Mouse (Mus musculus): ENCODE data around the gene Ppfia3.

DNA sequence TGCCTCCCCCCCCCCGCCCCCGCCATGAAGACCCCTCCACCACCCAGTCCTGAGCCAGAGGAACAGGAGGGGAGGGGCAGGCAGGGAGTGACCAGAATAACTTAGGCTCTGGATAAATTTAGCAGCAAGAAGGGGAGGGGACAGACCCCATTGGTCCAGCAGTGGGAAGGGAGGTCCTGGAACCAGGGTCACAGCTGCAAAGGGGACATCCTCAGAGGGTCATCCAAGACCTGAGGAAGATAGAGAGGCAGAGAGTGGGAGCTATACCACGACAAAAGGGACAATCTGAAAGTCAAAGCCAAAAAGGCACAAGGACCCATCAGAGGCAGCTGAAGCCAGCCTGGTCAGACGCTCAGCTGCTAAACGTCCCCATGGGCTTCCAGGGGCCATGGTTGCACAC is 31.8 kb downstream of the Ppfia3 start, which contains the start of gene Hrc:
- TF ChIP-seq POLR2A (IDR thresholded peaks at IDR 0.05; ENCODE audit: borderline replicate concordance, control insufficient read depth, low read depth, low read length) (no peak), CTCF (IDR thresholded peaks at IDR 0.05; ENCODE audit: control insufficient read depth, insufficient read depth, low read length) (no peak)

Data from bone marrow, adult 2 months (tissue).